Mouse (Mus musculus): ENCODE data around the gene Ms4a4a.
"Not testable (repeated sequence)": the region's sequence is repeated elsewhere in the genome, so short reads cannot be mapped to it uniquely, and the experiment has no call there.

The Ms4a4a gene

GRCm38 (mm10) chr19:11375273-11375672 lies at the start of gene Ms4a4a:
TSS of gene Ms4a4a (plus strand) at chr19:11375523.
- no peak for DNase-seq

- no peak for DNase-seq
Observed at GRCm38 (mm10) chr19:11335932-11336331, 39.4 kb upstream of the Ms4a4a start, which contains the start of gene Ms4a7. TSS of gene Ms4a7 (minus strand) at chr19:11336146.

GRCm38 (mm10) chr19:11343147-11343546 lies 32.2 kb upstream of the Ms4a4a start:
- DNase-seq = no peak

DNA sequence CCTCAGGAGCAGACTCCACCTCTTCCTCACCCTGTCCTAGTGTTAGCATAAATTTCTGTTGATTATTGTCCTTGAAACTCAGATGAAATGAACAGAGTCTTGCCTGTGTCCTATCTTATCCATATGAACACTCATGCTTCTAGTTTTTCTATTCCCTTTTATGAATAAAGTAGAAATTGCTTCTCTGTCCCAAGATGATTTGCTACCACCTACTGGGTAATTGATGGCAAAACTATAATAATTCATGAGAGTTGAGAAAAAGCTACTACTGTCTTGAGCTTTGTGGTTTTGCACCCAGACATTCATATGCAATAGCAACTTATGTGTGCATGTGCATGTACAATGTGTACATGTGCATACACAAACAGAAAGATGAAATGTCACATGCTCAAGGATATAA lies 31.3 kb upstream of the Ms4a4a start:
- DNase-seq = no peak

GRCm38 (mm10) chr19:11349698-11350481 lies 25.4 kb upstream of the Ms4a4a start:
- peak in 1 of 2 experiments; percentile 3 for DNase-seq

DNA sequence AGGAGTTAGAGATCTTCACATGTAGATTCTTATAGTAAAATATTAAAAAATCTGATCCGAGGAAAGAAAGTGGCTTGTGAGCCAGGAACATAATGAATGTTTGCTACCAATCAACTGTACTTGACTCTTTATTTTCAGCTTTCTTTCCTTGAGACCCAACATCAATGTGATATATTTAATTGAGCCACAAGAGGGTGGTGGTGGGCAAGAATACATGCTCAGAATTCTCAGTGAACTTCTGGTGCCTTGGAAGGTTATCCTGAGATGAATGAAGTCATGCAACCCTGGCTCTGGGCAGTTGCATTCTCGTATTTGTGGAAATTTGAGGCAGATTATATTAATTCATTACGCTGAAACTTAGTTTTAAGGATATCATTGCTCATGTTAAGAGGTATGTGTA lies 23.4 kb upstream of the Ms4a4a start:
- peak in 1 of 2 experiments; percentile 3 for DNase-seq

- no peak for DNase-seq
Observed at GRCm38 (mm10) chr19:11355730-11356129, 19.6 kb upstream of the Ms4a4a start.

- DNase-seq = peak in 1 of 2 experiments; percentile 5
Observed at GRCm38 (mm10) chr19:11360106-11360505, 15.2 kb upstream of the Ms4a4a start.

DNA sequence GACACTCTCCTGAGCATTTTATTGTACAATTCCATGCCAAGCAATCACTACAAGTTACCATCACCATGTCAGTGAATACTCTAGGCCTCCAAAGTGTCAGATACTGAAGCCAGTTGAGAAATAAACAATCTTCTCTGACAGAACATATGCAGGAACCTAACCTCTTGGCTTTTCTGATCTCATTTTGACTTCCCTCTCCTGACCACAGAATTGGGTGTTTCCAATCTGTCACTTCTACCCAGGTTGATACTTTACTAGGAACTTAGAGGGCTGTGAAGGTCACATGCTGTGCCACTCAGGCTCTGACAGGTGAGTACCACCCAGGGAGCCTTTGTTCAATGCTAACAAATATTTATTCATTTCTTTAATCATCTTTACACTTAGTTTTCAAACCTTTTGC lies 13.3 kb upstream of the Ms4a4a start:
- DNase-seq = no peak

DNA sequence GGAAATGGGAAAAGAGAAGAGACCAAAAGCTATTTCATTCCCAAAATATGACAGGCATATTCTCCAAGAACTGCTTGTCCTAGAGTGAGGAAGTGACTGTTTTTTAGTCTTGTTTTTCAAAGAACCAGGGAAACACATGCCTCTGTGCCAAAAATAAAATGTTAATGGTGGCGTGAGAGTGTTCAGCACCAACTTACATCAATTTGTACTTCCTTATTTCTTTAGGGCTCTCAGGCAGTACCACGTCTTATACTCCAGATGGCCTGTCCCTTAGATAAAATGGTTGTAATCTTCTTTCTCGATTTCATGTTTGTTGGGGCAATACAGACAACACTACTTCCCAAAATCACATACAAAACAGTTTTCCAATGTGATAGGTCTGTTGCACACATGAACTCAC lies 7.0 kb upstream of the Ms4a4a start:
- DNase-seq = no peak

DNA sequence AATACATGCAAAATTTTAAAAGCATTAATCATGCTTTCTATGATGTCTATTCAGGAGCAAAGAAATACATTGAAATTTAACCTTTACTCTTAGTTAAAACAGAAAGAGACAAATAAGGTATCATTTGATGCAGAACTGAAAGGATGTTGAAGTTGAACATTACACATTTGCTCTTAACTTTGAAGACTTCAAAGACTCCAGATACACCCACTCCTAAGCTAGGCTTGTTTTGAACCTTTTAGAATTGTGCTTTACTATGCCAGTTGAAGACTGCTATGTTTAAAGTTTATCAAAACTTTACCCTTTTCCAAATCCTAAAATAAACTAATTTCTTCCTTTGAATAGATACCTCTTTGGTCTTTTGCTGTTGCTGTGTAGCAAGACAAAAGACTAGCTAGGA lies 4.1 kb upstream of the Ms4a4a start:
- DNase-seq = no peak

DNA sequence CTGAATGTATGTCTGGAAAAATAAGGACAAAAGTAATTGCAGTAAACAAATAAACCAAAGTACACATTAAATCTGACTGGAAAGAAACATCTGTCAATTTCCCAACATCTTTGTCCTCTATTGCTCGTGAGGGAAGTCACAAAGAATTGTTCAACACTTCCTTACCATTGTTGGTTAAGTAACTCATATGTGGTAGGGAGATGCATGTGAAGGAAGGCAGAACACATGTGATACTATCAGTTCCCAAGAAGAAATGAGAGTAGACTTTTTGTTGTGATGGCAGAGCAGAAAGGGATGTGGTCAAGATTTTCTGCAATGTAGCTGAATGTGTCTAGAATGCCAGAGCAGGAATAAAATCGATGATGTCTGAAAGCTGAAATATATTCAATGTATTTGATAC lies 1.1 kb downstream of the Ms4a4a start:
- DNase-seq = no peak

GRCm38 (mm10) chr19:11387109-11387508 lies 11.8 kb downstream of the Ms4a4a start:
- no peak for DNase-seq

DNA sequence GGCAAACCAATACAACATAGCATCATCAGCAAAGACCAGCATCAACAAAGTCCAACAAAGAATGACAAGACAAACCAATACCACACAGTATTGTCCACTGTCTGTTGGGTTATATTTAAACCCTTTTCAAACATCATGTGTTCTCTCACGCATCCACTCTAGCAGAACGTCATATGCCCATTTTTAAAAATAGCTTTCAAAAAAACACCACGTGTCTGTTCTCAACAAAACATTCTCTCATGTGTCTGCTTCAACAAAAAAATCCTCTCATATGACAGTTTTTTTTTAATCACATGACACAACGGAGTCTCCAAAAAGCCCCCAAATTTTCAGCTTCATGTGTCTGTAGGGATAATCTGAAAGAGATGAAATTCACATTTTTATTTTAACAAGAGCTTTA lies 12.4 kb downstream of the Ms4a4a start:
- DNase-seq = no peak

GRCm38 (mm10) chr19:11388949-11389348 lies 13.6 kb downstream of the Ms4a4a start:
- DNase-seq = no peak

- DNase-seq = no peak
Observed at GRCm38 (mm10) chr19:11395769-11396168, 20.4 kb downstream of the Ms4a4a start.

DNA sequence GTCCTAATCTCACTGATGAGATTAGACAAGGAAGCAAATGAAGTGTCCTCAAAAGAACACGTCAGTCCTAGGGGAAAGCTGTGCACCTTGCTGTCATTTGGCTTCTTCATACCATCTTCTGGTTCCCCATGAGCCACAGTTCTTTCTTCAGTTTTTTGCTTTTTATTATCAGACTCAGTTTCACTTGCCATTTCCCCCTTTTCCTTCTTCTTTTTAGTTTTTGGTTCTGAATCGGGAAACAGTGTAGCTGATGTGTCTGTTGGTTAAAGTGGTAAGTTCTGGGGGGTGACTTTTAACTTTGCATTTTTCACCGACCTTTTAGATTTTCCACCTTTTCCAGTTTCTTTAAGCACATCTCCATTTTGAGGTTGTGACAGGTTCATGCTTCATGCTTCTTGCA lies 29.2 kb downstream of the Ms4a4a start, which contains the start of gene Ms4a4c:
Gene Ms4a4c (plus strand): TSS at position 244 of the 400 bp plus-strand sequence.
- no peak for DNase-seq

- DNase-seq = no peak
Observed at GRCm38 (mm10) chr19:11407428-11407827, 32.1 kb downstream of the Ms4a4a start.

DNA sequence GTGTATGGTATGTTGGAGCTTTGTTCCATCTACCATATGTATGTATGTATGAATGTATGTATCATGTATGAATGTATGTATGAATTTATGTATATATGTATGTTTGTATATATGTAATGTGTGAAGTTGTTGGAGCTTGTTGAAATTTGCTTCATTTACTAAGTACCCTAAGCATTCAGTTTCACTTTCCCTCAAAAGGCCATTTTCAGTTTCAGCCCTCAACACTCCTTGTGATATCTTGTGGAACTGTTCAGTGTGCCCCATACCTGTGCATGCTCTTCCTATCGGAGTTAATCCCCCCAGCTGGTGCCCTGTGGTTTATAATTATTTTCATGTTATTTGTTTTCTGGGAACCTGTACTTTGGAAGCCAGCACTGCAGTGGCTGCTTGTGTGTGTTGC lies 33.3 kb downstream of the Ms4a4a start:
- no peak for DNase-seq

GRCm38 (mm10) chr19:11411640-11412039 lies 36.3 kb downstream of the Ms4a4a start:
- no peak for DNase-seq

DNA sequence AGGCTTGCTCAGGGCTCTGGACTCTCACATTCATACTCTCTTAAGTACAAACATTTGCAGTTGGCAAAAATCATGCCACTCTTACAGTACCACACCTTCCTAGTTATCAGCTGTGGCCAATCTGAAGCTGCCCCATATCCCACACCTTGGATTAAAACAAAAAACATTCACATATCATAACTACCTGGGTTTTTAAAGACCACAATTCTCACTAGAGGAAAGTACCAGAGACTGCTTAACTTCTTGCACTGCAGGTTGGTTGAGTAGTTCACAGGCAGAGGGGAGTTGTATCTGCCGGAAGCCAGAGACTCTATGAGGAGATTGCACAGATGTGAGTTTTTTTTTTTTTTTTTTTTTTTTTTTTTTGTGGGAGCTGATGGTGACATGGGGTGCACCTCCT lies 38.8 kb downstream of the Ms4a4a start:
- DNase-seq = no peak

- DNase-seq = no peak
Observed at GRCm38 (mm10) chr19:11415581-11415980, 40.3 kb downstream of the Ms4a4a start.

GRCm38 (mm10) chr19:11418865-11419264 lies 43.5 kb downstream of the Ms4a4a start:
- not testable (repeated sequence) for DNase-seq

- DNase-seq = not testable (repeated sequence)
Observed at GRCm38 (mm10) chr19:11431209-11431608, 55.9 kb downstream of the Ms4a4a start.
